Mouse (Mus musculus) myocyte (in vitro differentiated cells): ENCODE measurements around the gene Thyn1.

Experiments used
- E2F4 ChIP-seq: IDR thresholded peaks from one replicate; pipeline ENCODE4 v1.6.1; 2011; ENCODE audit warnings: mild to moderate bottlenecking, control low read depth, moderate library complexity; ENCODE audit not compliant: insufficient read depth
- MAX ChIP-seq: IDR thresholded peaks from one replicate; pipeline ENCODE4 v1.6.1; 2011; ENCODE audit warnings: low read depth, mild to moderate bottlenecking, control low read depth
- MYOD1 ChIP-seq, 3 experiments: IDR thresholded peaks; one replicate each; pipeline ENCODE4 v1.6.1; 2011; ENCODE audit warnings: control low read depth in 2 of 3, low read depth in 2 of 3, mild to moderate bottlenecking in 2 of 3, moderate library complexity in 1 of 3; ENCODE audit not compliant: insufficient read length in 2 of 3, control insufficient read depth in 1 of 3
- POLR2A ChIP-seq: IDR thresholded peaks from one replicate; pipeline ENCODE4 v1.6.1; 2011; ENCODE audit warnings: low read depth, mild to moderate bottlenecking, control low read depth, moderate library complexity; ENCODE audit not compliant: insufficient read length
- TCF3 ChIP-seq: IDR thresholded peaks from one replicate; pipeline ENCODE4 v1.6.1; 2011; ENCODE audit warnings: low read depth, control low read depth; ENCODE audit not compliant: insufficient read length
- USF1 ChIP-seq: IDR thresholded peaks from one replicate; pipeline ENCODE4 v1.6.1; 2011; ENCODE audit warnings: low read depth, mild to moderate bottlenecking, control low read depth, moderate library complexity

DNA sequence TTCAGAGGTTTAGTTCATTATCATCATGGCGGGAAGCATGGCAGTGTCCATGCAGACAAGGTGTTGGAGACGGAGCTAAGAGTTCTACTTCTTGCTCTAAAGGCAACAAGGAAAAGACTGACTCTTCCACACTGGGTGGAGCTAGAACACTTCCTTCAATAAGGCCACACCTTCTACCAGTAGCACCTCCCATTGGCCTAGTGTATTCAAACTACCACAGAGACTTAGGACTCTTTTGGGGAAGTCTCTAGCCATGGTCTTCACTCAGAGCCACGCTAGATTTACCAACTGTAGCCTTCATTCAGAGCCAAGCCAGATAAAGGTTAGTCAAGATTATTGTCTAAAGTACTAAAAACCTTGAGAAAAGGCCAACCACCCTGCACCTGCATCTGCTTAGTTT is 2.4 kb upstream of the Thyn1 start:
- no peak for TF ChIP-seq TCF3
- no peak for TF ChIP-seq POLR2A
- TF ChIP-seq E2F4: no peak
- TF ChIP-seq USF1: no peak
- no peak for TF ChIP-seq MAX
- TF ChIP-seq MYOD1 (IDR thresholded peaks at IDR 0.05; ENCODE audit: control insufficient read depth in 1 of 3, insufficient read length in 2 of 3, low read depth in 2 of 3): no peak
